Mouse (Mus musculus) hindbrain, embryonic 14.5 days (tissue): ENCODE data around the gene Ptgs2. TPM values are rescaled to one million over a fixed set of nuclear protein-coding genes. Genes with fewer than 3 reads are reported as not detected.

Source experiments
- ATAC-seq: fragments of 200-750 bp; cut with Nextera tagmentation; 2 replicates; pipeline ENCODE4 v1.8.0; 2017; ENCODE audit warnings: moderate number of reproducible peaks, mild to moderate bottlenecking, moderate TSS enrichment, moderate library complexity; ENCODE audit not compliant: low FRiP score
- DNase-seq: peaks from one replicate; pipeline ENCODE4 v3.0.0-alpha.2; 2015; ENCODE audit warnings: low spot score
- H3K27ac ChIP-seq: fragments of 300-500 bp; sonication (generic); 2 replicates; pipeline ENCODE4 v1.5.1; 2014; ENCODE audit warnings: mild to moderate bottlenecking, moderate library complexity
- H3K27me3 ChIP-seq: fragments of 300-500 bp; sonication (generic); 2 replicates; pipeline ENCODE4 v1.6.1; 2014; ENCODE audit warnings: mild to moderate bottlenecking, low read length, mixed read lengths; ENCODE audit not compliant: control insufficient read depth, insufficient read depth
- H3K36me3 ChIP-seq: fragments of 300-500 bp; sonication (generic); replicated peaks from 2 replicates; pipeline ENCODE4 v1.6.1; 2014; ENCODE audit not compliant: control insufficient read depth, insufficient read depth
- H3K4me1 ChIP-seq: fragments of 300-500 bp; sonication (generic); replicated peaks from 2 replicates; pipeline ENCODE4 v1.6.1; 2014; ENCODE audit warnings: antibody characterized with exemption, low read length, mixed read lengths; ENCODE audit not compliant: control insufficient read depth, insufficient read depth
- H3K4me2 ChIP-seq: fragments of 300-500 bp; sonication (generic); replicated peaks from 2 replicates; pipeline ENCODE4 v1.6.1; 2014; ENCODE audit warnings: mild to moderate bottlenecking, moderate library complexity
- H3K4me3 ChIP-seq: fragments of 300-500 bp; sonication (generic); replicated peaks from 2 replicates; pipeline ENCODE4 v1.5.1; 2014; ENCODE audit warnings: mild to moderate bottlenecking, low read length
- H3K9ac ChIP-seq: fragments of 300-500 bp; sonication (generic); 2 replicates; pipeline ENCODE4 v1.6.1; 2014
- H3K9me3 ChIP-seq: fragments of 300-500 bp; sonication (generic); 2 replicates; pipeline ENCODE4 v1.6.1; 2016; ENCODE audit warnings: low read length; ENCODE audit not compliant: control insufficient read depth
- WGBS: fragments of 180-500 bp; shearing (Covaris S2); extraction: QIAGEN DNeasy Blood & Tissue Kit; methylation state at CpG from one replicate; pipeline ENCODE4 v1.1.7; 2014; 5-methylcytosine and 5-hydroxymethylcytosine counted together
- polyA plus RNA-seq: library from polyadenylated mRNA; unstranded; fragments of >200 nt; fragmentation: Nextera tagmentation; extraction: Ambion mirVana; gene quantifications from 2 replicates; pipeline ENCODE4 v1.2.1, GENCODE M21; 2014

The Ptgs2 gene
- polyA plus RNA-seq, 1 experiment from 2014 or later = 0.11 TPM

GRCm38 (mm10) chr1:150099374-150099773 is 457 bp upstream of the Ptgs2 start:
- WGBS = 2% methylated on average over 9 of the region's 9 CpGs
- Histone ChIP-seq H3K4me3 (peak overlapping the region; percentile 50), H3K4me2 (peak overlapping the region; percentile 98), H3K9me3 (no peaks in the 10 kb centered on the region), H3K4me1 (peaks cover 9% of the 10 kb centered on the region), H3K27ac (no peak overlapping the region), H3K9ac (peak overlapping the region; percentile 62), H3K27me3 (0 out of 2 replicates have a peak, but pooled peaks cover 3% of the 10 kb centered on the region), H3K36me3 (no peaks in the 10 kb centered on the region)
- peak; percentile 62; the same call in 1 of the 2 replicates for ATAC-seq
- no peak for DNase-seq

GRCm38 (mm10) chr1:150104228-150104720 is 4.4 kb downstream of the Ptgs2 start:
- WGBS = 89% methylated on average over 6 of the region's 6 CpGs

GRCm38 (mm10) chr1:150106736-150107135 is 6.9 kb downstream of the Ptgs2 start:
- Histone ChIP-seq H3K36me3 (no peaks in the 10 kb centered on the region), H3K9me3 (no peaks in the 10 kb centered on the region), H3K4me1 (no peaks in the 10 kb centered on the region), H3K27me3 (no peaks in the 10 kb centered on the region), H3K4me3 (no peak overlapping the region), H3K27ac (no peak overlapping the region), H3K9ac (no peak overlapping the region), H3K4me2 (no peak overlapping the region)
- ATAC-seq (no peak), DNase-seq (no peak)
- 92% methylated on average over 7 of the region's 7 CpGs for WGBS

More at GRCm38 (mm10) chr1:150104228-150104720, 4.4 kb downstream of the Ptgs2 start:
- no peak for ATAC-seq
- Histone ChIP-seq H3K4me1 (peaks cover 9% of the 10 kb centered on the region), H3K36me3 (no peaks in the 10 kb centered on the region), H3K27ac (no peak overlapping the region), H3K4me2 (no peak overlapping the region), H3K27me3 (0 out of 2 replicates have a peak, but pooled peaks cover 3% of the 10 kb centered on the region), H3K9ac (no peak overlapping the region), H3K4me3 (no peak overlapping the region), H3K9me3 (no peaks in the 10 kb centered on the region)
- DNase-seq = no peak

GRCm38 (mm10) chr1:150109591-150109990 is 9.8 kb downstream of the Ptgs2 start:
- DNase-seq = no peak
- Histone ChIP-seq H3K9me3 (no peaks in the 10 kb centered on the region), H3K9ac (no peak overlapping the region), H3K27me3 (no peaks in the 10 kb centered on the region), H3K4me2 (no peak overlapping the region), H3K36me3 (no peaks in the 10 kb centered on the region), H3K27ac (no peak overlapping the region), H3K4me1 (no peaks in the 10 kb centered on the region), H3K4me3 (no peak overlapping the region)
- WGBS = 84% methylated on average over 2 of the region's 2 CpGs
- no peak for ATAC-seq

GRCm38 (mm10) chr1:150115352-150115751 is 15.5 kb downstream of the Ptgs2 start:
- Histone ChIP-seq H3K27ac (no peak overlapping the region), H3K36me3 (no peaks in the 10 kb centered on the region), H3K4me2 (no peak overlapping the region), H3K9me3 (no peaks in the 10 kb centered on the region), H3K27me3 (no peaks in the 10 kb centered on the region), H3K4me1 (no peaks in the 10 kb centered on the region), H3K9ac (no peak overlapping the region), H3K4me3 (no peak overlapping the region)
- WGBS = 67% methylated on average over 7 of the region's 7 CpGs
- no peak for DNase-seq
- ATAC-seq = no peak

GRCm38 (mm10) chr1:150118352-150118751 is 18.5 kb downstream of the Ptgs2 start:
- H3K27ac ChIP-seq = no peak overlapping the region
- ATAC-seq = no peak
- no peak overlapping the region for H3K9ac ChIP-seq
- no peak for DNase-seq
- H3K27me3 ChIP-seq = no peaks in the 10 kb centered on the region
- H3K36me3 ChIP-seq = no peaks in the 10 kb centered on the region
- no peaks in the 10 kb centered on the region for H3K9me3 ChIP-seq
- H3K4me2 ChIP-seq = no peak overlapping the region
- H3K4me1 ChIP-seq = no peaks in the 10 kb centered on the region
- 90% methylated on average over 5 of the region's 5 CpGs for WGBS
- no peak overlapping the region for H3K4me3 ChIP-seq

- Histone ChIP-seq H3K4me1 (no peaks in the 10 kb centered on the region), H3K27me3 (no peaks in the 10 kb centered on the region), H3K4me3 (no peak overlapping the region), H3K9ac (no peak overlapping the region), H3K27ac (no peak overlapping the region), H3K36me3 (no peaks in the 10 kb centered on the region), H3K4me2 (no peak overlapping the region), H3K9me3 (peaks cover 6% of the 10 kb centered on the region; the same call in 1 of the 2 replicates)
- 96% methylated on average over 2 of the region's 2 CpGs for WGBS
- DNase-seq = no peak
- no peak for ATAC-seq
Observed at GRCm38 (mm10) chr1:150125568-150125967, 25.7 kb downstream of the Ptgs2 start.

GRCm38 (mm10) chr1:150130070-150130469 is 30.2 kb downstream of the Ptgs2 start:
- ATAC-seq = no peak
- H3K4me3 ChIP-seq = no peak overlapping the region

GRCm38 (mm10) chr1:150130586-150131275 is 30.9 kb downstream of the Ptgs2 start:
- ATAC-seq (no peak), DNase-seq (no peak)
- Histone ChIP-seq H3K4me3 (no peak overlapping the region), H3K9me3 (peaks cover 6% of the 10 kb centered on the region; the same call in 1 of the 2 replicates), H3K4me1 (no peaks in the 10 kb centered on the region), H3K4me2 (no peak overlapping the region), H3K9ac (no peak overlapping the region), H3K36me3 (no peaks in the 10 kb centered on the region), H3K27ac (no peak overlapping the region), H3K27me3 (no peaks in the 10 kb centered on the region)
- WGBS = 73% methylated on average over 5 of the region's 5 CpGs

More at GRCm38 (mm10) chr1:150130070-150130469, 30.2 kb downstream of the Ptgs2 start:
- Histone ChIP-seq H3K36me3 (no peaks in the 10 kb centered on the region), H3K9ac (no peak overlapping the region), H3K27ac (no peak overlapping the region), H3K9me3 (peaks cover 6% of the 10 kb centered on the region; the same call in 1 of the 2 replicates), H3K27me3 (no peaks in the 10 kb centered on the region), H3K4me2 (no peak overlapping the region), H3K4me1 (no peaks in the 10 kb centered on the region)
- DNase-seq = no peak
- WGBS = 78% methylated on average over 6 of the region's 6 CpGs
